Mouse (Mus musculus): ENCODE results near the gene Wdr54. TPM values are rescaled to one million over a fixed set of nuclear protein-coding genes. Genes with fewer than 3 reads are reported as not detected.

The Wdr54 gene
- total and polyA plus RNA-seq, 2 experiments from 2014 or later = 8.5 to 20.0 TPM

GRCm38 (mm10) chr6:83118825-83119733 lies 37.1 kb downstream of the Wdr54 start:
- 73% methylated on average over 14 of the region's 14 CpGs for WGBS
- Histone ChIP-seq H3K27ac (no peak overlapping the region), H3K4me1 (ENCODE audit: insufficient read depth, low read length) (peaks cover 26% of the 10 kb centered on the region), H3K27me3 (ENCODE audit: insufficient read depth, low read length) (no peaks in the 10 kb centered on the region), H3K9me3 (ENCODE audit: low read length) (no peaks in the 10 kb centered on the region), H3K9ac (replicated peaks; ENCODE audit: low read length) (no peak overlapping the region), H3K4me2 (ENCODE audit: low read depth, low read length) (no peak overlapping the region), H3K4me3 (ENCODE audit: low read length) (no peak overlapping the region), H3K36me3 (ENCODE audit: insufficient read depth, low read length) (0 out of 2 replicates have a peak, but pooled peaks cover 9% of the 10 kb centered on the region)
- ATAC-seq (no peak), DNase-seq (ENCODE audit: low spot score) (no peak)
- no peak for TF ChIP-seq CTCF (IDR thresholded peaks at IDR 0.05; ENCODE audit: low read depth)

DNA sequence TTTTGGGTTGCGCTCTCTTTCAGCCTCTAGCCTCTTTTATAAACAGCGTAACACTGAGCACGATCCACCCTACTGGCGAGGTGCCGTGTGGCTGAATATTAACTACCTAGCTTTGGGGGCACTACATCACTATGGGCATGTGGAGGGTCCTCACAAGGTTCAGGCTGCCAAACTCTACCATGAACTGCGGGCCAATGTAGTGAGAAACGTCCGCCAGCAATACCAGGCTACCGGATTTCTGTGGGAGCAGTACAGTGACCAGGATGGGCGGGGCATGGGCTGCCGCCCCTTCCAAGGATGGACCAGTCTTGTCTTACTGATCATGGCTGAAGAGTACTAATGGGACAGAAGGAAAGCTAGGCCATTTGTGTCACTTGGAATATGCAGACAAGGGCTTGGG lies 37.8 kb downstream of the Wdr54 start:
- H3K27me3 ChIP-seq (ENCODE audit: insufficient read depth, low read length) = no peaks in the 10 kb centered on the region

DNA sequence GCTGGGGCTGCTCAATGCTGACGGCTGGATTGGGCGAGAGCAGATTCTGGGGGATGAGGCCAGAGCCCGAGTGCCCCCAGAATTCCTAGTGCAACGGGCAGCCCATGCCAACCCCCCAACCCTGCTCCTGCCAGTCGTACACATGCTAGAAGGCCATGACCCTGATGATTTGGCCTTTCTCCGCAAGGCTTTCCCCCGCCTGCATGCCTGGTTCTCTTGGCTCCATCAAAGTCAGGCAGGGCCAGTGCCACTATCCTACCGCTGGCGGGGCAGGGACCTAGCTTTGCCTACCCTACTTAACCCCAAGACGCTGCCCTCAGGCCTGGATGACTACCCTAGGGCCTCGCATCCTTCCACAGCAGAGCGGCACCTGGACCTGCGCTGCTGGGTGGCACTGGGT lies 38.6 kb downstream of the Wdr54 start:
- 0 out of 2 replicates have a peak, but pooled peaks cover 9% of the 10 kb centered on the region for H3K36me3 ChIP-seq (ENCODE audit: insufficient read depth, low read length)
- H3K4me2 ChIP-seq (ENCODE audit: low read depth, low read length) = no peak overlapping the region
- DNase-seq (ENCODE audit: low spot score) (no peak), ATAC-seq (no peak)
- H3K4me3 ChIP-seq (ENCODE audit: low read length) = no peak overlapping the region
- peaks cover 25% of the 10 kb centered on the region for H3K4me1 ChIP-seq (ENCODE audit: insufficient read depth, low read length)
- H3K9ac ChIP-seq (replicated peaks; ENCODE audit: low read length) = no peak overlapping the region
- no peak for TF ChIP-seq CTCF (IDR thresholded peaks at IDR 0.05; ENCODE audit: low read depth)
- no peak overlapping the region for H3K27ac ChIP-seq
- 93% methylated on average over 13 of the region's 13 CpGs for WGBS
- no peaks in the 10 kb centered on the region for H3K9me3 ChIP-seq (ENCODE audit: low read length)
- H3K27me3 ChIP-seq (ENCODE audit: insufficient read depth, low read length) = no peaks in the 10 kb centered on the region

More for the DNA sequence above, 37.8 kb downstream of the Wdr54 start:
- H3K9ac ChIP-seq (replicated peaks; ENCODE audit: low read length) = no peak overlapping the region
- H3K36me3 ChIP-seq (ENCODE audit: insufficient read depth, low read length) = 0 out of 2 replicates have a peak, but pooled peaks cover 9% of the 10 kb centered on the region
- H3K27ac ChIP-seq = no peak overlapping the region
- DNase-seq (ENCODE audit: low spot score) (no peak), ATAC-seq (no peak)
- H3K4me1 ChIP-seq (ENCODE audit: insufficient read depth, low read length) = peaks cover 25% of the 10 kb centered on the region
- H3K4me2 ChIP-seq (ENCODE audit: low read depth, low read length) = no peak overlapping the region
- no peak overlapping the region for H3K4me3 ChIP-seq (ENCODE audit: low read length)
- TF ChIP-seq CTCF (IDR thresholded peaks at IDR 0.05; ENCODE audit: low read depth) = no peak
- no peaks in the 10 kb centered on the region for H3K9me3 ChIP-seq (ENCODE audit: low read length)
- 74% methylated on average over 11 of the region's 11 CpGs for WGBS

DNA sequence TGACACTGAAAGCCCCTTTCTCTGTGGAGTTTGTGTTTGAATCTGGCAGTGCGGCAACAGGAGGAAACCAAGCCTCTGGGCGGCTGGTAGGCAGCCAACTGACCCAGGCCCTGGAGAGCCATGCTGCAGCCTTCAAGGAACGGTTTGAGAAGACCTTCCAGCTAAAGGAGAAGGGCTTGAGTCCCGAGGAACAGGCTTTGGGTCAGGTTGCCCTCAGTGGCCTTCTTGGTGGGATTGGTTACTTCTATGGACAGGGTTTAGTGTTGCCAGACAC lies 39.1 kb downstream of the Wdr54 start:
- Histone ChIP-seq H3K4me2 (ENCODE audit: low read depth, low read length) (no peak overlapping the region), H3K9ac (replicated peaks; ENCODE audit: low read length) (0 out of 2 replicates have a peak overlapping the region, but pooled peaks have one; percentile 17), H3K9me3 (ENCODE audit: low read length) (no peaks in the 10 kb centered on the region), H3K4me3 (ENCODE audit: low read length) (no peak overlapping the region), H3K27me3 (ENCODE audit: insufficient read depth, low read length) (no peaks in the 10 kb centered on the region), H3K27ac (no peak overlapping the region), H3K4me1 (ENCODE audit: insufficient read depth, low read length) (peaks cover 20% of the 10 kb centered on the region), H3K36me3 (ENCODE audit: insufficient read depth, low read length) (0 out of 2 replicates have a peak, but pooled peaks cover 9% of the 10 kb centered on the region)
- WGBS = 89% methylated on average over 4 of the region's 4 CpGs
- DNase-seq (ENCODE audit: low spot score) (no peak), ATAC-seq (no peak)
- no peak for TF ChIP-seq CTCF (IDR thresholded peaks at IDR 0.05; ENCODE audit: low read depth)

DNA sequence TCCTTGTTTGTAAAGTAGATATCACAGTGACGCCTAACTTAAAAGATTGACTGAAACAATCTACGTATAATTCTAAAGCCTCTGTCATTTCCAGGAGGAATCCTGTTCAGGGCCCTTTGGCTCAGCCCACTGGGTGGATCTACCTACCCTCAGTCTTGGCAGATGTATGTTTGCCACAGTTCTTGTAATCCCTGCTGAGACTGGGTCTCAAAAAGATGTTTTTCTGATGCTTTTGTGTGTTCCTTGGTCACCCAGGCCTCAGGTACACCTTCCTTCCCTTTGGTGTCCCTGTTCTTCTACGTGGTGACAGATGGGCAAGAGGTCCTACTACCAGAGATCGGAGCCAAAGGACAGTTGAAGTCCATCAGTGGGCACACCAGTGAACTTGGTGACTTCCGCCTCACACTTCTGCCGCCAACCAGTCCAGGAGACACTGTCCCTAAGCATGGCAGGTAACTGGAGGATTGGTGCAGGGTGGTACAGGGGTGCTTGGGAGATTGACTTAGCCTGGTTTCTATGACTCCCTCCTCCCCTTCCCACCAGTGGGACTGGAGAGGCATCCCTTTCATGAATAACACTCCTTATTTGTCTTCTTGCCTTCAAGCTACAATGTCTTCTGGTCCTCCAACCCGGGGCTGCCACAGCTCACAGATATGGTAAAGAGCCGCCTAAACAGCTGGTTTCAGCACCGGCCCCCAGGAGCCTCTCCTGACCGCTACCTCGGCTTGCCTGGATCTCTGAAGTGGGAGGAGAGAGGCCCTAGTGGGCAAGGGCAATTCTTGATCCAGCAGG lies 39.6 kb downstream of the Wdr54 start:
- Histone ChIP-seq H3K27me3 (ENCODE audit: insufficient read depth, low read length) (no peaks in the 10 kb centered on the region), H3K4me1 (ENCODE audit: insufficient read depth, low read length) (peaks cover 18% of the 10 kb centered on the region), H3K4me2 (ENCODE audit: low read depth, low read length) (peak overlapping the region; percentile 95), H3K27ac (peak overlapping the region; percentile 78; the same call in 1 of the 2 replicates), H3K9me3 (ENCODE audit: low read length) (no peaks in the 10 kb centered on the region), H3K4me3 (ENCODE audit: low read length) (peak overlapping the region; percentile 81), H3K9ac (replicated peaks; ENCODE audit: low read length) (peak overlapping the region; percentile 84), H3K36me3 (ENCODE audit: insufficient read depth, low read length) (0 out of 2 replicates have a peak, but pooled peaks cover 9% of the 10 kb centered on the region)
- 79% methylated on average over 11 of the region's 11 CpGs for WGBS
- no peak for TF ChIP-seq CTCF (IDR thresholded peaks at IDR 0.05; ENCODE audit: low read depth)
- ATAC-seq = no peak
- DNase-seq (ENCODE audit: low spot score) = no peak

GRCm38 (mm10) chr6:83115682-83116372 lies 40.4 kb downstream of the Wdr54 start:
- no peak for DNase-seq (ENCODE audit: low spot score)
- WGBS = 2% methylated on average over 42 of the region's 48 CpGs
- peaks cover 18% of the 10 kb centered on the region for H3K4me1 ChIP-seq (ENCODE audit: insufficient read depth, low read length)

More at GRCm38 (mm10) chr6:83115682-83116372, 40.4 kb downstream of the Wdr54 start:
- H3K36me3 ChIP-seq (ENCODE audit: insufficient read depth, low read length) = 0 out of 2 replicates have a peak, but pooled peaks cover 9% of the 10 kb centered on the region
- TF ChIP-seq CTCF (IDR thresholded peaks at IDR 0.05; ENCODE audit: low read depth) = no peak
- H3K4me2 ChIP-seq (ENCODE audit: low read depth, low read length) = peak overlapping the region; percentile 95
- ATAC-seq = peak; percentile 70
- peak overlapping the region; percentile 78 for H3K27ac ChIP-seq
- H3K4me3 ChIP-seq (ENCODE audit: low read length) = peak overlapping the region; percentile 81
- no peaks in the 10 kb centered on the region for H3K9me3 ChIP-seq (ENCODE audit: low read length)
- H3K9ac ChIP-seq (replicated peaks; ENCODE audit: low read length) = peak overlapping the region; percentile 84
- no peaks in the 10 kb centered on the region for H3K27me3 ChIP-seq (ENCODE audit: insufficient read depth, low read length)

Data from hindbrain, postnatal 0 days (tissue).